Mouse (Mus musculus): ENCODE measurements around the gene Snx15.

- no peak for TF ChIP-seq CTCF (IDR thresholded peaks at IDR 0.05; ENCODE audit: borderline replicate concordance, extremely low read depth, insufficient read depth, insufficient read length)
- no peak for TF ChIP-seq POLR2A (IDR thresholded peaks at IDR 0.05; ENCODE audit: borderline replicate concordance, extremely low read depth, insufficient read depth, insufficient read length, poor library complexity, severe bottlenecking)
Measured at GRCm38 (mm10) chr19:6088841-6089240, 39.3 kb downstream of the Snx15 start.
